Comparison of ENCODE assay signal across 7 mouse cellular contexts in the genomic region with DNA sequence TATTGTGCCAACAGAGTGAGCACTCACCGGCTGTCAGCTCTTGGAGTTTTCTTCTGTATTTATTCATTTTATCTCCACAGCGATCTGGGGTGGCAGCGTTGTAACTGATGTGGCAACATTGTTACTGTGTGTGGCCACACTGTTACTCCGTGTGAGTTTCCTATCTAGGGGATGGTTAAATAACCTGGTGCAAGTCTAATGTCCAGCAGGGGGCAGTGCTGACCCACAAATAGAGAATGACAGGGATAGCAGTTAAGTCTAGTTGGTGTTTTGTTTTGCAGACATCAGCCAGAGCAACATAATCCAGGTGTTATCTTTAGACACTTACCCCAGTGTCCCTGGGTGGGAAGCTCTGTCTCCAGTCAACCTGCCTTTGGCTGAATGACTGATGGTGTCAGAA. TPM values are rescaled to one million over a fixed set of nuclear protein-coding genes. Genes with fewer than 3 reads are reported as not detected.
DNase-seq lines count a peak whose midpoint lies in the region; ATAC-seq and TF ChIP-seq lines count a peak whose summit lies in the region.

No protein-coding gene starts in this region.

- TF ChIP-seq POLR2A in brain, embryonic 14.5 days (IDR thresholded peaks at IDR 0.05; ENCODE audit: borderline replicate concordance, extremely low read depth, insufficient read depth, insufficient read length, poor library complexity, severe bottlenecking), result no peak

- peak; percentile 99 for ATAC-seq in megakaryocyte progenitor cell, adult 5-6 weeks (replicated peaks; ENCODE audit: poor library complexity)

- intact Hi-C loops in heart, postnatal 25 days (cut with DNase I), result loop anchor here (1.0 to 5.0 kb wide), 2 partner anchors 513 to 900 kb away; no protein-coding TSS in a partner anchor

- peak; percentile 79; the same call in 1 of the 2 replicates for TF ChIP-seq CTCF in brain, embryonic 14.5 days (IDR thresholded peaks at IDR 0.05; ENCODE audit: borderline replicate concordance, extremely low read depth, insufficient read depth, insufficient read length)

- DNase-seq in MN1 (ENCODE audit: low spot score), result peak; percentile 93
- peak; percentile 93 for DNase-seq in brain, embryonic 14.5 days (ENCODE audit: low read depth)
- DNase-seq in fibroblast of lung, adult 2 months (ENCODE audit: low read depth), result peak; percentile 40
- peak; percentile 12 for DNase-seq in heart, postnatal 25 days (ENCODE audit: low spot score)
- peak; percentile 89 to 90 for DNase-seq in layer of hippocampus, postnatal 10 days (ENCODE audit: low spot score in 2 of 2)
- DNase-seq in right cerebral cortex, postnatal 4 days, result peak; percentile 90

RNA-seq across cellular contexts. Expression of a gene that starts 23.1 kb away (rescaled TPM):
- polyA plus RNA-seq in brain, embryonic 14.5 days (2012; rRNA removed), result 208 and 288 TPM in 2 replicates
- total RNA-seq in heart, postnatal 25 days (2021), result 100 to 1,000 TPM; 104 to 107 TPM
- total RNA-seq in layer of hippocampus, postnatal 10 days (2021), result 100 to 1,000 TPM; 187 to 191 TPM
- 21.5 and 22.7 TPM in 2 replicates for total RNA-seq in megakaryocyte progenitor cell, adult 5-6 weeks (2015)
- 55.0 TPM in 2 replicates for total RNA-seq in megakaryocyte progenitor cell, adult 5-6 weeks (2017)

RNA-seq across cellular contexts. Expression of a gene that starts 24.3 kb away (rescaled TPM):
- polyA plus RNA-seq in brain, embryonic 14.5 days (2012; rRNA removed), result 1.5 and 1.8 TPM in 2 replicates
- total RNA-seq in heart, postnatal 25 days (2021), result under 1 TPM; 0.18 to 0.53 TPM
- 1 to 10 TPM; 3.0 to 3.2 TPM for total RNA-seq in layer of hippocampus, postnatal 10 days (2021)
- 0.10 and 0.37 TPM in 2 replicates for total RNA-seq in megakaryocyte progenitor cell, adult 5-6 weeks (2015)
- not detected in 2 replicates for total RNA-seq in megakaryocyte progenitor cell, adult 5-6 weeks (2017)

RNA-seq across cellular contexts. Expression of a gene that starts 27.4 kb away (rescaled TPM):
- 0.11 and 0.12 TPM in 2 replicates for polyA plus RNA-seq in brain, embryonic 14.5 days (2012; rRNA removed)
- not detected for total RNA-seq in heart, postnatal 25 days (2021)
- total RNA-seq in layer of hippocampus, postnatal 10 days (2021), result 1 to 10 TPM; 1.2 TPM
- total RNA-seq in megakaryocyte progenitor cell, adult 5-6 weeks (2015), result not detected in 2 replicates
- not detected in 2 replicates for total RNA-seq in megakaryocyte progenitor cell, adult 5-6 weeks (2017)

RNA-seq across cellular contexts. Expression of a gene that starts 46.1 kb away (rescaled TPM):
- polyA plus RNA-seq in brain, embryonic 14.5 days (2012; rRNA removed), result 318 and 374 TPM in 2 replicates
- 1,000 to 10,000 TPM; 2,198 to 2,230 TPM for total RNA-seq in heart, postnatal 25 days (2021)
- 100 to 1,000 TPM; 732 to 792 TPM for total RNA-seq in layer of hippocampus, postnatal 10 days (2021)
- 534 and 624 TPM in 2 replicates for total RNA-seq in megakaryocyte progenitor cell, adult 5-6 weeks (2015)
- total RNA-seq in megakaryocyte progenitor cell, adult 5-6 weeks (2017), result 550 and 674 TPM in 2 replicates

RNA-seq across cellular contexts. Expression of a gene that starts 54.3 kb away (rescaled TPM):
- polyA plus RNA-seq in brain, embryonic 14.5 days (2012; rRNA removed), result 0.22 and 0.32 TPM in 2 replicates
- total RNA-seq in heart, postnatal 25 days (2021), result under 1 TPM in 1 of 2 experiments, not detected in 1; 0.83 TPM
- under 1 TPM in 1 of 2 experiments, not detected in 1; 0.78 TPM for total RNA-seq in layer of hippocampus, postnatal 10 days (2021)
- total RNA-seq in megakaryocyte progenitor cell, adult 5-6 weeks (2015), result not detected in 2 replicates
- not detected in 2 replicates for total RNA-seq in megakaryocyte progenitor cell, adult 5-6 weeks (2017)

Comparison
In these comparisons a context has a peak if more than half of its experiments do, and no peak if none do; other contexts are left out.
1. Peak in every context shown above with its lines: DNase-seq and ATAC-seq.
2. DNase-seq: peak in every context shown above with its lines; median percentile 93 in MN1; 93 in brain, embryonic 14.5 days; 90 in right cerebral cortex, postnatal 4 days; 90 in layer of hippocampus, postnatal 10 days; 40 in fibroblast of lung, adult 2 months; 12 in heart, postnatal 25 days.